Mouse (Mus musculus) layer of hippocampus, adult 9-10 months (tissue): Measurements from ENCODE around the gene Tmc5.

ENCODE experiments used
- DNase-seq: peaks from one replicate; pipeline ENCODE4 v3.0.0; 2022; ENCODE audit warnings: low spot score

The Tmc5 gene

DNA sequence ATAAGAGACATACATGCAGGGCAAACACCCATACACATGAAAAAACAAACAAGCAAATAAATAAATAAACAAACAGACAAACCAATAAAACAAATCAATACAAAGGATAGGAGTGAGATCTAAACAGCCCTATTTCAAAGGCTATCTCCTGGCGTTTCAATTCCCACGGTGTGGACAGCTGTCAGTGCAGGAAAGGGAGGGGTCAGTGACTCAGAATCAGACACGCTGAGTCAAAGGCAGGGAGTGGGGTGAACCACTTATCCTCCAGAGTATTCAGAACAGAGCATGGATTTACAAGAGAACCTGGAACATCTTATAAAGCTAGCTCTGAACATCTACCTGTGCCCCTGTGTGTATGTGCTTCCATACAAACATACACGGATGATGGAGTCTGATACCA, 100.1 kb downstream of the Tmc5 start:
- no peak for DNase-seq

DNA sequence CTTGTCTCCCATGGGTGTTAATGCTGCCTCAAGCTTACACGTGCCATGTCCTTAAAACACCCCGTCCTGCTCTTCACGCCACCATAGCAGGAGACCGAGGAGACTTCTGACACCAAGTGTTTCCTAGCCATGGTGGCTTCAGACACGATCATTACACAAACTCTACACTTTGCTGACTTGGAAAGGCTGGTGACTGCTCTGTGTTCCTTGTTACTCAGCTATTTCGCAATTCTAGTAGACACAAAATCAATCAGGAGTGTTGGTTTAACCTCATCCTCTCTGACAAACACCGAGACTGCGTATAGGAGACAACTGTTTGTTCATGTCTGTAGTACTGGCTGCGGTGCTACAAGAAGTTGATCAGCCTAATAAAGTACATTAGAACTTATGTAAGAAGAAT, 101.8 kb downstream of the Tmc5 start:
- DNase-seq = no peak

DNA sequence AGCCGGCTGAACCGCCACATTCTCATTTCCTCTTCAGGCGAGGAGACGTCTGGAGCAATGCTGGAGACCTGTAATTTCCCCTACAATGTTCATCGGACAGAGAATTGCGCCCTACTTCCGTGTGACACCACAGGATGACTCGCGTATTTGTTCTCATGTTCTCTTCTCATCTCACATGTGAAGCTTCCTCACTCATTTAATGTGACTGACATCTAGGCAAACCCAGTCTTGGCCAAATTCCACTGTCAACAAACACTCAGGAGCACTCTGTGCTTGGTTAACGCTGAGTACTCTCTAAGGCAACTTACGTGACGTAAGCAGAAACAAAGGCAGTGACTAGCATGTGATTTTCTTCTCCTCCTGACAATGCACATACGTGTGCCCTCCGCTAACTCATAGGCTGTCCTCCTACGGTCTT, 106.1 kb downstream of the Tmc5 start:
- DNase-seq = no peak

DNA sequence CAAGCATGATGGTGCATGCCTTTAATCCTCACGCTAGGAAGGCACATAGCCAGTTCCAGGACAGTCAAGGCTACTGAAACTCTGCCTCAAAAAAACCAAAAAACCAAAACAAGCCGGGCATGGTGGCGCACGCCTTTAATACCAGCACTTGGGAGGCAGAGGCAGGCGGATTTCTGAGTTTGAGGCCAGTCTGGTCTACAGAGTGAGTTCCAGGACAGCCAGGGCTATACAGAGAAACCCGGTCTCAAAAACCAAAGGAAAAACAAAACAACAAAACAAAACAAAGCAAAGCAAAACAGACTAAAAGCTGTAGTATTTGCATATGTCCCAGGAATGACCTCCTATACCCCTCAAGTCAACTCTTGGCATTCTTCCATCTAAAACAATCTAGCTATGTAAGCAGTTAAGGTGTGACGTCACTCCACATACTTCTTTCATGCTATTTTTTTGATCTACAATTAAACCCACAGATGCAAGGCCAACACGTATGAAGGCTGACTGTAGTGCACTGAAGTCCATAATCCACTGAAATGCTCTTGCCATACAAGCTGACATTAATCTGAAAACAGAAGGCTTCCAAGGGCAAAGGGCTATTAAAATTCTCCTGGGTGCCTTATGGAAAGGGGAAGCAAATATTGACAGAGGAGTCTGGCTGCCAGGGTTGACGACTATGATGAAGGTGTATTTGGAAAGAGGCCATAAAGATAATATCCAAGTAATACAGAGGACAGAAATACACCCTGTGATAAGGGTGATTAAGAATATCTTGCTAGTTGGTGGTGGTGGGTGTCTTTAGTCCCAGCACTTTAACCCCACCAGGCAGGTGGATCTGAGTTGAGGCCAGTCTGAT, 107.1 kb downstream of the Tmc5 start:
- DNase-seq = no peak

DNA sequence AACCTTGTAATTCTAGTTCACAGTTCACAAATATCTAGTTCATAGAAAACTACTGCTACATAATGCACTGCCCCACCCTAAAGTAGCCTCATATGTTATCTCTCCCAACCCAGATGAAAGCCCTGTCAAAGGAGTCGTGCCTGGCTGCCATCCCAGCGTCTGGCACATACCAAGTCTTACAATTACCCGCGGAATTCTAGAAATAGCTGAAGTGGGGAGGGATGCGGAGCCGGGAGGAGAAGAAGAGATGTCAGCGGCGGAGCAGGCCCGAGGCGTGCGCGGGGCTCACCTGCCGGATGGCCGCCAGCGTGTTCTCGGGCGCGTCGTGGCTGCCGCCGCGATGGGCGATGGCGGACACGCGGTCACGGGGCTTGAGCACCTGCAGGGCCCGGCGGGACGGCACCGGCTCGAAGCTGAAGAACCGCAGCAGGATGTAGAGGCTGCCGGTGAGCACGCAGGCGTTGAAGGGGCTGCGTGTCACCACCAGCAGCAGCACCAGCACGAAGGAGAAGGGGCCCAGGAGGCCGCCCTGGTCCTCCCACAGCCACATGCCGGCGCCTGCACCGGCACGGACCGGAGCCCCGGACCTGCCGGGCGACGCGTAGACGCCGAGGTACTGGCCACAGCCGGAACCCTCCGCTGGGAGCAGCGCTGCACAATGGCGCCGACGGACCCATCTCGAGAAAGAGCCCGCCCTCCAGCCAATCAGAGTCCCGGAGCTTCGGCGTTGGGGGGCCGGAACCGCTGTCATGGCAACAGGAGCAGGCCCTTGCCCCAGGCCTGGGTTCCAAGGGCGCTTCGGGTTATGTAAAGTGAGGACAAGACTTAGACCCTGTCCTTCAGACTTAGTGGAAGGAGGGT, 108.2 kb downstream of the Tmc5 start, which contains the start of gene Gde1:
TSS of gene Gde1 (minus strand) at position 678 of the 861 bp plus-strand sequence.
- DNase-seq = peak; percentile 87

DNA sequence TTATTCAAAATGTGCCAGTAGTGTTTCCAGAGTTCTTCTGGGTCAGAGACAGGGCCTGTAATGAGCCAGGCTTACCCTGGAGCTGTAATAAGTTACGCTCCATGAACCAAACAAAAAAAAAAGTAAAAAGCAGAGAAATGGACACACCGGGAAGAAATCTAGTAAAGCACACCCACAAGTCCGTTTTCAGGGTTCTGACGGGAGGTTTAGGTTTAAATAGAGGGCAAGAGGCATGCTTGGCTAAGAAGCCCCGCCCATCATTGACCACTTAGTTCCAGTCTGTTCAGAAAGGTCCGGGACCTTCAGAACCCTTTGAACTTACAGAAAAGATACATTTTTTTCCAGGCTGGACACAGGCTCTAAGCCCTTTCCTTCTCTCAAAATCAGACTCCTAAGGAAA, 109.0 kb downstream of the Tmc5 start:
- no peak for DNase-seq

DNA sequence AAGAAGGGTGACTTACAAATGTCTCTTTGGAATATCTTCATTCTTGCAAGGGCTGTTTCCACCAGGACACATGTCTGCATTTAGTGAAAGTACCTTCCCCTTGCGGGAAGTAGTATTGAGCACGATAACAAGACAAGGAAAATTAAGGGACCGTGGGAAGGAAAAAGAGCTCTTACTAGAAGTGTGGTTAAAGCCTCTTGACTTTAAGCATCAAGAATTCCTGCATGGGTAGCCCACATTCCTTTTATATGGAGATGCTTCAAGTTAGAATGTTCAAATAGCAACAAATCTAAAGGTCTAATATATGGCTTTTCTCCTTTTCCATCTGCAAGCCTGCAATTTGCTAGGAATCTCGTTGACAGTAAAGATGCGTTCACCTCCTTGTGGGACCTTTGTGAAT, 109.4 kb downstream of the Tmc5 start:
- DNase-seq = no peak

DNA sequence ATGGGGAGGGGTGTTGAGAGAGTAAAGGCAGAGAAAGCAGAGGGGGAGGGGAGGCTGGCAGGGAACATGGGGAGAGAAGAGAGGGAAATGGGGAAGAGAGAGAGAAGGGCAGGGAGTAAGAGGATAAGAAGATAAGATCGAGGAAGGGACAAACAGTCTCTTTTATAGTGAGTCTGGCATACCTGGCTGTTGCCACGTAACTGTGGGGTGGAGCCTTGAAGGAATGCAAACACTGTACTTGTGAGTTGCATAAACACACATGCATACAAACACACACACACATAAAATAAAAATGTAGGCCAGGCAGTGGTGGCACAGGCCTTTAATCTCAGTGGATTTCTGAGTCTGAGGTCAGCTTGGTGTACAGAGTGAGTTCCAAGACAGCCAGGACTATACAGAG, 110.1 kb downstream of the Tmc5 start:
- DNase-seq = no peak

DNA sequence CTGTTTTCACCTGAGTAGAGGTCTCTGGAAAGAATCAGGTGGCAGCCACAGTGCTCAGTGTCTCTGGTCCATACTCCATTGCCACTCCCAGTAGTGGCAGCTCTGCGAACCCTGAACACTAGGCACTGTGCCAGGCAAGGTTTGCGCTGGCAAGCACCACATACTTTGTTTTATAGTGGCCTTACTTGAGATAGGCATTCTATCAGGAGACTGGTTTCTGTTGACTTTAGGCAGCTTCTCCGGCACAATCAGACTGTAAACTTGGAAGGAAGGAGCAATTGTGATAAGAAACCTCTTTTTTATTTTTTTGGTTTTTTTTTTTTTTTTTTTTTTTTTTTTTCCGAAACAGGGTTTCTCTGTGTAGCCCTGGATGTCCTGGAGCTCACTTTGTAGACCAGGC, 110.9 kb downstream of the Tmc5 start:
- DNase-seq = no peak

DNA sequence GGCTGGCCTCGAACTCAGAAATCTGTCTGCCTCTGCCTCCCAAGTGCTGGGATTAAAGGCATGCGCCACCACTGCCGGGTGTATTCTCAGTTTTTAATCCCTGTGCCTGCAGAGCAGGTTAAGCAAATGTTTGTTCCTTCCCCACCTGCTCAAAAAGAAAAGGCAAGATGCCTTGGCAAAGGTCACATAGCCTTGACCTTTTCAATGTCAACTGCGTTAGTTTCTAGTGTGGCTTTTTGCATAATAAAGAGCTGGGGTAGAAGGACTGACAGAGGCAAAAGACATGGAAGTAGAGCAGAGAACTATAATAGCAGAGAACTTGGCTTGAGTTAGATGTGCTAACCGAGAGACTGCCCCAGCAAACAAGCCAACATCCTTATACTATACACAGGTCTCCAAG, 113.7 kb downstream of the Tmc5 start:
- no peak for DNase-seq

DNA sequence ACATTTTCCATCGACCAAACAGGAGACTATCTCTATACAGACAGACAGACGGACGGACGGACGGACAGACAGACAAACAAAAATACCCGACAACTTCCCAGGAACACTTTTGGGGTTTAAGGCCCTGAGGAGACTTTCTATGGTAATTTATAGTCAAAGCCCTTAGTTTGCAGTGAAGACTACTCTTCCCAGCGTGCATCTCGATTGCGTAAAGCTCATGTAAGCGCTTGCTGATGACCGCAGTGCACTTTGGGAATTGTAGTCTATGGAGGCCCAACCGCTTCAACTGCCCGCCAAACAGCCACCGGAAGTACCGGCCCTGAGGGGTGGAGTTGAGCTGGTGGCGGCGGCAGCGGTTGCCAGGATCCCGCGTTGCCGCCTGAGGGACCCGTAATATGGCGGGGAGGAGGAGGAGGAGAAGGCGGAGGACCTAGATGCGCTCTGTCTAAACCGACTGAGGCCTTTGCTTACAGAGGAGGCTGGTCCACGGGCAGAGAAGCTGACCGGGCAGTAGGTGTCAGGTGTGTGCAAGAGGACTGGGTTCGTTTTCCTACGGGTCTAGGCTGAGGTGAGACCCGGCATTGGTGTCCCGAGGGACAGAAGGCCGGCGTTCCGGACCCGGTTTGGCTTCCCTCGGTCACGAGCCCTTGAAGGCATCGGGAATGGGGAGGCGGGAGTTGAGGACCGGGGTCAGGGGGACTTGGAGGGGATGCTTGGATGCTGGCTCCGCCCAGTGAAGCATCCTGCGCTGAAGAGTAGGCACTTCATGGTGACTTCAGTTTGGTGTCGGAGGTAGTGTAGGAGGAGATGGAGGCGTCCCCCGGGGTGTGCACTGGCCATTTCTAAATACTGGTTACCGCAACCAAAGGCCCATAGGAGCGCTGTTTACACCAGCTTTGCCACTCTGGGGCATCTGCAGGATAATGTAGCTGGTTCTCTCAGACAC, 115.4 kb downstream of the Tmc5 start, which contains the start of gene Ccp110:
TSS of gene Ccp110 (plus strand) at position 325 of the 946 bp plus-strand sequence.
- DNase-seq = peak; percentile 84

DNA sequence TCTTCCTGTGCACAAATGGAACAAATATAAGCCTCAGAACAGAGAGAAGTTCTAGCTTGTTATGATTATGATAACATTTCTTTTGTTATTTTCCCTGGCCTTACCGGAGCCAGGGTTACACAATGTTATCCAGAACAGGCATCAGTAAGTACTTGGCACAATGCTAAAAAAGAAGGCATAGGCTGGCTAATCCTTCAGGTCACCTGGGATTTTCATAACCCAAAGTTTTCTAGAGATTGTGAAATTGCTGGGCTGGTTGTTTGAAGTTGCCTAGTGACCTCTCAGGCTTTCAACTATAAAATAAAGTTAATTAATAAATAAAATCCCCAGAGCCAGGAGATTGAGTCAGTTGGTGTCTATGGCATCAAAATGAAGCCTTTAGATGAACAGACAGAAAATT, 117.8 kb downstream of the Tmc5 start:
- no peak for DNase-seq

DNA sequence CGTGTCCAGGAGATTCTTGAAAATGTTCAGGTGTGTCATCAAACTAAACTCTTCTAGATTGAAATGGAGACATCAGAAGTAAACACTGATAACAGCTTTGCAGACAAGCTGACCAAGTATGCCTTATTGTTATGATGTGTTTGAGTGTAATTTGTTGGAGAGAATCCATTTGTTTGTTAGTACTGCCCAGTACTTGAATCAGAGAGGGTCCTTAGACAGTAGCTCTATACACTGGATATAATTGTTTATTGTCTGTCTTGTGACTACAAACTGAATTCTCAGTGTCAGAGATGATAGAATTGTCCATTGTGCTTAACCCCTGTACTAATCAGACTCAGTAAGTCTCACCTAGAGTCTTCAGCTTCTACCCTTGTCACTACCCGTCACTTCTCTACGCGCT, 121.0 kb downstream of the Tmc5 start:
- no peak for DNase-seq

DNA sequence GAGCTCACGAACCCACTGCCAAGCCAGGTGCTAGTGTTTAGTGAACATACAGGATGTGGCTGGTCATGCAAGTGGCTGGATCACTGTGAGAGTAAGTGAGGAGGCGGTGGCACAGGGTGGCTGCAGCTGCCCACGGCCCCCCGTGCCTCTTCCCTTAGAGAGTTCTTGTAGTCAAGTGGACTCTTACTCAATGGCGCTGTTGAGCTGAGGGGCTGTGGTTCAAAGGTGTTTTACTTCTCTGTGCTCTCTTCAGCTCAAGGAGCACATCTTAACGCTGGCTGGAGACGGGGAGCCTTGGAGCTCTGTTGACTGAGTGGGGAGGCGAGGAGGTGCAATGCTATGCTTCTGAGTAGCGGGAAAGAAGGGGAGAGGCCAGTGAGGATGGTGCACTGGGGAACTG, 126.8 kb downstream of the Tmc5 start:
- DNase-seq = no peak
